Mouse (Mus musculus): ENCODE measurements around the gene Prep. TPM values are rescaled to one million over a fixed set of nuclear protein-coding genes. Genes with fewer than 3 reads are reported as not detected.

The Prep gene
- polyA plus RNA-seq, 1 experiment from 2014 or later: 22.0 TPM

- WGBS: 85% methylated on average over 6 of the region's 6 CpGs
- no peak for ATAC-seq (ENCODE audit: insufficient number of reproducible peaks, insufficient read depth, low FRiP score, low TSS enrichment, low read depth)
- Histone ChIP-seq H3K27ac (no peak overlapping the region), H3K4me1 (no peaks in the 10 kb centered on the region), H3K9ac (no peak overlapping the region), H3K4me2 (no peak overlapping the region), H3K4me3 (no peak overlapping the region), H3K27me3 (no peaks in the 10 kb centered on the region), H3K36me3 (no peaks in the 10 kb centered on the region), H3K9me3 (0 out of 2 replicates have a peak, but pooled peaks cover 3% of the 10 kb centered on the region)
These were observed 8.6 kb upstream of the Prep start for GRCm38 (mm10) chr10:45058361-45058760.

DNA sequence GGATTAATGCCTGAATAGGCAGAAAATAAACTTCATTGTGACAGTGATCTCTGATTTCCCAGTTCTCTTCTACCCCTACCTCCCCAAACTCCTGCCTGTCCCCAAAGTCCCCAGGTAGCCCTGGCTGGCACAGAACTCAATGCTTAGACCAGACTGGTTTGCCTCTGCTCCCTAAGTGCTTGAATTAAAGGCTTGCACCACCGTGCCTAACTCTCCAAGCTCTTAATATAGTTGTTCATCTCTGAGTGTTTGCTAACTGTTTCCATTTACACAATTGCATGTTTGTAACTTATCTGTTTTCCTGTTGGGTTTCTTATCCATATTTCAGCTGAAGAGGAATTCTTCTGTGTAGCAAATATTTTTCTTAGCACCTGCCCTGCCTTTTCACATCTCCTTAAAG lies 6.2 kb upstream of the Prep start:
- Histone ChIP-seq H3K27ac (no peak overlapping the region), H3K4me1 (no peaks in the 10 kb centered on the region; the same call in 1 of the 2 replicates), H3K9me3 (0 out of 2 replicates have a peak, but pooled peaks cover 3% of the 10 kb centered on the region), H3K4me2 (no peak overlapping the region), H3K36me3 (no peaks in the 10 kb centered on the region), H3K9ac (no peak overlapping the region), H3K4me3 (no peak overlapping the region), H3K27me3 (no peaks in the 10 kb centered on the region)
- 71% methylated on average over 1 of the region's 1 CpGs for WGBS
- no peak for ATAC-seq (ENCODE audit: insufficient number of reproducible peaks, insufficient read depth, low FRiP score, low TSS enrichment, low read depth)

GRCm38 (mm10) chr10:45066131-45066930 lies 672 bp upstream of the Prep start:
- ATAC-seq (ENCODE audit: insufficient number of reproducible peaks, insufficient read depth, low FRiP score, low TSS enrichment, low read depth): no peak
- Histone ChIP-seq H3K27ac (peak overlapping the region; percentile 83), H3K9me3 (no peaks in the 10 kb centered on the region), H3K36me3 (no peaks in the 10 kb centered on the region), H3K4me2 (peak overlapping the region; percentile 74), H3K9ac (peak overlapping the region; percentile 91), H3K4me3 (peak overlapping the region; percentile 98), H3K4me1 (peaks cover 15% of the 10 kb centered on the region), H3K27me3 (no peaks in the 10 kb centered on the region)
- WGBS: 12% methylated on average over 12 of the region's 12 CpGs

DNA sequence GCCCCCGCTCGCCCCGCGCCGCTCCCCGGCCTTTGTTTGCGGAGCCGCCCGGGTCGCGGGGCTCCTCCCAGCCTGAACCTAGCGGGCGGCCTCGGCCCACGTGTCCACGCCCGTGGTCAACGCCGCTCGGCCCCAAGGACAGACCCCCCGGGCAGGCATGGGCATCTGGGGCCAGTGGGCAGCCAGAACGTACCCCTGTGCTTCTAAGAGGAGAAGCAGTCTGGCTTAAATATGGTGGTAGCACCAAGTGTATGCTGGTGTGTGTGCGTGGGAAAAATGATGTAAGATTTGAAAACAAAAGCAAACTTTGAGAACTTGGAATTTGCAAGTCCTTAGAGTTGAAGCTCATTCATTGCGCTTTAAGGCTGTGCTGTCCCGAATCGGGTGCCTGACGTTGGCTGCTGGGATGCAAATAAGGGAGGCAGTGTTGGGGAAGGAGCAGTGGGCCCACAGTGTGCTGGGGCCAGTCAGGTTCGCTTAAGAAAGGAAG lies 478 bp downstream of the Prep start:
- ATAC-seq (ENCODE audit: insufficient number of reproducible peaks, insufficient read depth, low FRiP score, low TSS enrichment, low read depth): no peak; the same call in 1 of the 2 replicates
- Histone ChIP-seq H3K27me3 (no peaks in the 10 kb centered on the region), H3K27ac (peak overlapping the region; percentile 83), H3K36me3 (peaks cover 1% of the 10 kb centered on the region; the same call in 1 of the 2 replicates), H3K4me2 (peak overlapping the region; percentile 74), H3K4me3 (peak overlapping the region; percentile 98), H3K9ac (peak overlapping the region; percentile 91), H3K4me1 (peaks cover 15% of the 10 kb centered on the region), H3K9me3 (no peaks in the 10 kb centered on the region)
- WGBS: under 1% methylated on average over 28 of the region's 28 CpGs

DNA sequence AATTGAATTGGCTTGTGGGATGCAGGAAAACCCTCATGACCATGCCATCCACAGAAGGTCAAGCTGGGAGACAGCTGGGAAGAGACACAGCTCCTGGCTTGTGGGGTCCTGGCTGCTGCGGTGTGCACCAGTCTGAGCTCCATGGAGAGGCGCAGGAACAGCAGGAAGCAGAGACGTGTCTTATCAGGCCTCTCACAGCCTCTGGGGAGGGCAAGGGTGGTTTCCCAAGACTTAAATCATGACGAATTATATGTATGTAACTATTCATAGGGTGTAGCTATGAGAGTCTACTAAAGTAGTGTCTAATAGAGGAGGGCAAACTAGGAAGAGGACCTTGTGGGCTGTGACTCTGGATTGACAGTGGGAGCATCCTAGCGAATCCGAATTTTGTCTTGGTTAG lies 2.6 kb downstream of the Prep start:
- Histone ChIP-seq H3K4me2 (no peak overlapping the region), H3K9ac (no peak overlapping the region), H3K4me3 (no peak overlapping the region), H3K27me3 (no peaks in the 10 kb centered on the region), H3K27ac (no peak overlapping the region), H3K4me1 (peaks cover 15% of the 10 kb centered on the region), H3K36me3 (peaks cover 21% of the 10 kb centered on the region), H3K9me3 (no peaks in the 10 kb centered on the region)
- ATAC-seq (ENCODE audit: insufficient number of reproducible peaks, insufficient read depth, low FRiP score, low TSS enrichment, low read depth): no peak
- WGBS: 79% methylated on average over 6 of the region's 6 CpGs

- Histone ChIP-seq H3K9me3 (no peaks in the 10 kb centered on the region), H3K36me3 (peaks cover 21% of the 10 kb centered on the region), H3K27ac (no peak overlapping the region), H3K4me3 (no peak overlapping the region), H3K27me3 (no peaks in the 10 kb centered on the region), H3K9ac (no peak overlapping the region), H3K4me2 (no peak overlapping the region), H3K4me1 (peaks cover 15% of the 10 kb centered on the region)
- 78% methylated on average over 5 of the region's 5 CpGs for WGBS
- no peak for ATAC-seq (ENCODE audit: insufficient number of reproducible peaks, insufficient read depth, low FRiP score, low TSS enrichment, low read depth)
These were observed 3.4 kb downstream of the Prep start for GRCm38 (mm10) chr10:45070362-45070761.

DNA sequence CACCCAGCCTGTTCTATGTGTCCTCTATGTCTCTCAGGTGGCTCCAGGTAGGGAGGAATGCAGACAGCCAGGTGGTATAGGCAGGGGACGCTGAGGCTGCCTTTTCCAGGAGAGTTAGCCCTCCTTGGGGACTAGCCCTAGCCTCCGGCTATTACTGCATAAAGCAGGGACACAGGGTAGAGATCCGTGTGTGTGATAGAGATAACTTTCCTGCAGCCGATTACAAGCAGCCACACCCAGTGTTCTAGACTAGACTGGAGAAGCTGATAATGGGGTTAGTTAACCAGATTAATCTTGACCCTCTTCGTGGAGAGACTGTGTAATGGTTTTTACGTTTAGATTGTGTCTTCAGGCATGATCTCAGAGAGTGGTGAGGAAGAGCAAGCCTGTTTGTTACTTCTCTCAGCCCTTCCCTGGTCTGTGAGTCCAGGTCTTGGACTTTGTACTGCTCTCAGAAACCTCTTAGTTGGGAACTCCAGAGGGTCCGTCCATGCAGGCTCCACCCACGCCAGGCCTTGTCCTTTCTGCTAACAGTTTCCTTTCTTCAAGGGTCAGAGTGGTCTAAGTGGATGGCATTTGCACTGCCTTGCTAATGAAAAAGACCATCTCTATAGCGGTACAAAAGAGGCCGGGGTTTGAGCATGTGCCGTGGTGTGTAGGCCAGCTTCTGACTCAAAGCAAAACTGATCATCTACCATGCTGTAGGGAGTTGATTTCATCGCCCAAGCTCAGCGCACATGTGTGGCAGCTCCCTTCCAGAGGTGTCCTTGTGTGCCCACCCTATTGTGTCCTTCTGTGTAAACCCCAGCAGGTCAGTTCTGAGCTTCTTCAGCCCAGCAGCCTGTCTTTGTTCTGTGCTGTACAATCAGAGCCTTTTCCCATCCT lies 4.2 kb downstream of the Prep start:
- WGBS: 77% methylated on average over 13 of the region's 13 CpGs
- Histone ChIP-seq H3K27ac (no peak overlapping the region), H3K9ac (no peak overlapping the region), H3K4me1 (peaks cover 12% of the 10 kb centered on the region), H3K27me3 (no peaks in the 10 kb centered on the region), H3K36me3 (peaks cover 22% of the 10 kb centered on the region), H3K9me3 (no peaks in the 10 kb centered on the region), H3K4me3 (no peak overlapping the region), H3K4me2 (no peak overlapping the region)
- ATAC-seq (ENCODE audit: insufficient number of reproducible peaks, insufficient read depth, low FRiP score, low TSS enrichment, low read depth): no peak

DNA sequence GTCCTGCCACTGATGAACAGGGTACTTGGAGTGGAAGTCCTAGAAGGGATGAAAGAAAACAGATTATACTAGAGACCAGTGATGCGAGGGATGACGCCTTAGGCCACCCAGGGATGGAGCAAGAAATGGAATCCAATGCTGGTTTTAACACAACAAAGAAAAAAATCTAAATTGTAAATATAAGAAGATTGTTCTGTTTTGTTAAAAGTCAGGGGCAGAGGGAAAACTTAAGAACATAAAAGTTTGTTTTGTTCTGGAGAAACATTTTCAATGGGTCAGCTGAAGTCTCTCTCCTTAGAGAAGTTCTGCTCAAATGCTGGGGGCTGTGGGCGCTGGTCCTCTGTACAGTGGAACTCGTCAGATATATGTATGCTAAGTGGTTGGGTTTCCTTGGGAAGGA lies 5.3 kb downstream of the Prep start:
- no peak overlapping the region for H3K27ac ChIP-seq
- peaks cover 9% of the 10 kb centered on the region for H3K4me1 ChIP-seq
- H3K36me3 ChIP-seq: peaks cover 27% of the 10 kb centered on the region
- no peak overlapping the region for H3K4me2 ChIP-seq
- no peak for ATAC-seq (ENCODE audit: insufficient number of reproducible peaks, insufficient read depth, low FRiP score, low TSS enrichment, low read depth)
- WGBS: 84% methylated on average over 4 of the region's 4 CpGs
- no peaks in the 10 kb centered on the region for H3K9me3 ChIP-seq
- no peaks in the 10 kb centered on the region for H3K27me3 ChIP-seq
- H3K9ac ChIP-seq: no peak overlapping the region
- no peak overlapping the region for H3K4me3 ChIP-seq

GRCm38 (mm10) chr10:45074543-45074942 lies 7.5 kb downstream of the Prep start:
- Histone ChIP-seq H3K9me3 (no peaks in the 10 kb centered on the region), H3K27ac (no peak overlapping the region), H3K4me2 (no peak overlapping the region), H3K4me3 (no peak overlapping the region), H3K27me3 (no peaks in the 10 kb centered on the region), H3K36me3 (peaks cover 27% of the 10 kb centered on the region), H3K4me1 (peaks cover under 1% of the 10 kb centered on the region), H3K9ac (no peak overlapping the region)
- no peak for ATAC-seq (ENCODE audit: insufficient number of reproducible peaks, insufficient read depth, low FRiP score, low TSS enrichment, low read depth)
- WGBS: 81% methylated on average over 6 of the region's 6 CpGs

DNA sequence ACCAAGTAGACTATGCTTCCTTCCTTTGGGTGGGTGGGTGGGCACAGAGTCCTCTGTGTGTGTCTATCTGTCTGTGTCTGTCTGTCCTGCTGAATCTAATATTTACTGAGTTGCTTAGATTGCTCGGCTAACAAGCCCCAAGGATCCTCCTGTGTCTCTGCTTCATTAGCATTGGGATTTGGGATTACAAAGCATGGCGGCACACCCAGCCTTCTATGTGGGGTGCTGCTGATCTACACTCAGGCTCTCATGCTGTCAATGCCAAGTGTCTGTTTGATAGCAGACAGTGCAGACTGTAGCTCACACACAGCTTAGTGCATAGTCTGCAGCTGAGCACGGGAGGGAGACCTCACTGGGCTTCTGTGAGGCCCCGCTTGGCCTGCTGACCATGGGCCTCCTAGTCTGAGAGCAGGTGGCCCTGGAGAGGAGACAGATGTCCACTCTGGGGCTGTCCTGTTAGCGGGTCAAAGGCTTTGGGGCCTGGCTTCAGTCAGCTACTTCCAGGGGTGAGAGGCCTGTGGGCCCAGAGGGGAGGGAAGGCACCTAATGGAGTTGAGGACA lies 8.6 kb downstream of the Prep start:
- Histone ChIP-seq H3K27ac (no peak overlapping the region), H3K36me3 (peaks cover 27% of the 10 kb centered on the region), H3K9ac (no peak overlapping the region), H3K9me3 (no peaks in the 10 kb centered on the region), H3K4me1 (peaks cover 10% of the 10 kb centered on the region; the same call in 1 of the 2 replicates), H3K4me3 (no peak overlapping the region), H3K4me2 (no peak overlapping the region), H3K27me3 (no peaks in the 10 kb centered on the region)
- WGBS: 77% methylated on average over 5 of the region's 5 CpGs
- no peak for ATAC-seq (ENCODE audit: insufficient number of reproducible peaks, insufficient read depth, low FRiP score, low TSS enrichment, low read depth)

DNA sequence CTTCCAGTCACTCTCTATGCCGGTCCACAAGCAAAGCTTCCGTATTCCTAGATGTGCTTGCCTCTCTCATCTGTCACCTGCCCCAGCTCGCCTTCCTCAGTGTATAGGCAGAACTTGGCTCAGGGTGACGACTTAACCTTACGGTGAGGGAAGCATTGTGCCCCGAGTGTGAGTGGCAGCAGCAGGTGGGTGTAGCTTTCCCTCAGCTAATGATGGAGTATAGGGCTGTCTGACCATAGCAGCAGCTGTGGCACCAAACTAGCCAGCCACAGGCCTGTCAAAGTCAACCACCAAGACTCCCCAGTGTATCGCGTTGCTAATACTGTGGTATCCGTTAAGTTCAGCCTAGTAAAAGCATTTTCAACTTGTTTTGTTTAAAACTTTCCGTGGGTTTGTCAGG lies 9.6 kb downstream of the Prep start:
- H3K27ac ChIP-seq: no peak overlapping the region
- no peak for ATAC-seq (ENCODE audit: insufficient number of reproducible peaks, insufficient read depth, low FRiP score, low TSS enrichment, low read depth)
- H3K27me3 ChIP-seq: no peaks in the 10 kb centered on the region
- H3K9ac ChIP-seq: 0 out of 2 replicates have a peak overlapping the region, but pooled peaks have one; percentile 12
- no peak overlapping the region for H3K4me2 ChIP-seq
- no peaks in the 10 kb centered on the region for H3K9me3 ChIP-seq
- 74% methylated on average over 10 of the region's 10 CpGs for WGBS
- H3K4me1 ChIP-seq: peaks cover 15% of the 10 kb centered on the region; the same call in 1 of the 2 replicates
- H3K36me3 ChIP-seq: peaks cover 27% of the 10 kb centered on the region
- no peak overlapping the region for H3K4me3 ChIP-seq
